Mouse (Mus musculus): Measurements from ENCODE around the gene Tmem144. TPM values are rescaled to one million over a fixed set of nuclear protein-coding genes. Genes with fewer than 3 reads are reported as not detected.

The Tmem144 gene
- 93.6 TPM for polyA plus RNA-seq (2014; fragmentation: Illumina TruSeq; extraction: RNeasy Lipid Tissue Mini Kit (QIAGEN cat#74804); ENCODE audit: low read depth, low replicate concordance)

GRCm38 (mm10) chr3:79852654-79853166, at the start of gene Tmem144:
Gene Tmem144, minus strand, starts transcription at chr3:79852773.

GRCm38 (mm10) chr3:79884305-79884704, 31.7 kb upstream of the Tmem144 start, which contains the start of gene Fam198b:
Gene Fam198b, plus strand, starts transcription at chr3:79884533.

Other genes with a start within 250 kb of the Tmem144 start
- gene 4930579G24Rik, start 223.7 kb downstream of the Tmem144 start, polyA plus RNA-seq (2014; fragmentation: Illumina TruSeq; extraction: RNeasy Lipid Tissue Mini Kit (QIAGEN cat#74804); ENCODE audit: low read depth, low replicate concordance), result 65.2 TPM
- gene Etfdh, start 223.3 kb downstream of the Tmem144 start, polyA plus RNA-seq (2014; fragmentation: Illumina TruSeq; extraction: RNeasy Lipid Tissue Mini Kit (QIAGEN cat#74804); ENCODE audit: low read depth, low replicate concordance), result 37.1 TPM
- 0.29 TPM for gene Rxfp1, start 114.9 kb downstream of the Tmem144 start, polyA plus RNA-seq (2014; fragmentation: Illumina TruSeq; extraction: RNeasy Lipid Tissue Mini Kit (QIAGEN cat#74804); ENCODE audit: low read depth, low replicate concordance)
- gene Fam198b, start 31.8 kb upstream of the Tmem144 start, polyA plus RNA-seq (2014; fragmentation: Illumina TruSeq; extraction: RNeasy Lipid Tissue Mini Kit (QIAGEN cat#74804); ENCODE audit: low read depth, low replicate concordance), result 7.5 TPM

All from testis, adult 10 weeks (tissue).